Mouse (Mus musculus) cerebellum, adult (tissue): Measurements from ENCODE around the gene L3mbtl1.

Experiments used
- ATAC-seq: cut with Nextera tagmentation; 2 replicates; pipeline ENCODE4 v1.9.2; 2017; ENCODE audit warnings: mild to moderate bottlenecking, moderate library complexity, mixed read lengths; ENCODE audit not compliant: insufficient number of reproducible peaks, low FRiP score, low TSS enrichment

Gene L3mbtl1

GRCm38 (mm10) chr2:162988235-162988634 lies 45.0 kb downstream of the L3mbtl1 start:
- no peak for ATAC-seq

- ATAC-seq = no peak
Observed at GRCm38 (mm10) chr2:162991394-162992083, 48.3 kb downstream of the L3mbtl1 start.

DNA sequence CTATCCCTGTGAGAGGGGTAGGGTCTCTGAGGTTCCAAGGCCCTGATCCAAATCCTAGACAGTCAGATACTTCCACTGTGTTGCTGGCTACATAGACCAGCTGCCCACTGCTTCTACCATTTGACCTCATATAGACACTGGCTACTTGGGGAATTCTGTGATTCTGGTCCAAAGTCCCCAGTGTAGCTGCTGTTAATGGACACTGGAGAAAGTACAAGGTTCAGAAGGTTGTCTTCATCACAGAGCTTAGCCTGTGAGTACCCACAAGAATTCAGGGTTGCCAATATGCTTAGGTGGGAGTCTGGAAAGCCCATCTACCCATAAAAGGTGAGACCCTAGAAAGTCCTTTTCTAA lies 48.8 kb downstream of the L3mbtl1 start:
- no peak for ATAC-seq

DNA sequence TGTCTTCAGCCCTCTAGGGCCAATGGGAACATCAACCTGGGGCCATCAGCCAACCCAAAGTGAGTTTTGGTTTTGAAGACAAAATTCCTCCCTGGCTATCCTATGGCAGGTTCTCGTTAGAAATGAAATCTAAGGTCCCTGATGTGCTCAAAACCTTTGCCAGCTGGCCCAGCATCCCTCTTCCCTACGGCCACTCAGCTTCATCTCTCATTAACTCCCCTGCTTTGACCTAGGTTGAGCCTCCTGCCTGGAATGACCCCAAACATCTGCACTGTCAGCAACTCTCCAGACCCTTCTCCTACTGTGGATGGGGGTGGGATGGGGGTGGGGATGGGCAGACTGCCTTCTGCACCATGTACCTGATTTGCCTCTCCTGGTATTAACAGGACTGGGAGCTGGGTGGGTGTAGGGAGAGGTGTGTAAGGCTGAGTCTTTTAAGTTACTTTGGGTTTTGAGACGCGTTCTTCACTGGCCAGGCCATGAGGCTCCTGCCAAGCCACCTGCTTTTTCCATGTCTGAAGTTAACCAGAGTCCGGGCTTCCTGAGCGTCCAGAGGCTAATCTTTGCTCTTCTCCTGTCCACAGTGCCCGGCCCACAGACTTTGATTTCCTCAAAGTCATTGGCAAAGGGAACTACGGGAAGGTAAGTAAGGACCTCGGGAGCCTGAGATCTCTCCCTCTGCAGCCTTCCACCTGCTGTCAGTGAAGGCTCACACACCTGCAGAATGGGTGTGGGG lies 50.8 kb downstream of the L3mbtl1 start:
- ATAC-seq = no peak

GRCm38 (mm10) chr2:162998528-162999230 lies 55.4 kb downstream of the L3mbtl1 start:
- peak; percentile 81 for ATAC-seq

- ATAC-seq = no peak
Observed at GRCm38 (mm10) chr2:162999744-163000143, 56.5 kb downstream of the L3mbtl1 start.

GRCm38 (mm10) chr2:163001071-163001470 lies 57.8 kb downstream of the L3mbtl1 start:
- ATAC-seq = no peak

DNA sequence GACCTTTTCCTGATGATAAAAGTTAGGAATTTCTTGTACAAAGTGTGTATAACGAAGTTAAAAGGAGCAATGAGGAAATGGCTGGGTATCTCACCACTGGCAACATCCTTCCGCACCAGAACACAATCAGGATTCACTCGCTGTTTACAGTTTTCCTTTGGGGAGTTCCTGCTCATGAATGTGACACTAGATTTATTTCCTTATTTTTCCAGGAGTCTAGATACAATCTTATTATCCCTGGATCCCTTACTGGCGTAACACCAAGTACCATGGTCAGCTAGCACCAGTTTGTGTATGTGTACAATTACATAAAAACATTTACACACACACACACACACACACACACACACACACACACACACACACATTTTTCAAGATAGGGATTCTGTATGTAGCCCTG lies 64.0 kb downstream of the L3mbtl1 start:
- no peak for ATAC-seq

- ATAC-seq = peak; percentile 94
Observed at GRCm38 (mm10) chr2:163016916-163017743, 73.9 kb downstream of the L3mbtl1 start, which contains the start of gene Ift52. Gene Ift52 (plus strand): TSS chr2:163017354.
